Mouse (Mus musculus) thymus, adult 2 months (tissue): Measurements from ENCODE around the gene Rpl22l1.
"Not testable (repeated sequence)": the region's sequence is repeated elsewhere in the genome, so short reads cannot be mapped to it uniquely, and the experiment has no call there.

Experiments
- CTCF ChIP-seq: fragments of 200-500 bp; IDR thresholded peaks from 2 replicates; pipeline ENCODE4 v1.5.1; 2012; ENCODE audit warnings: mild to moderate bottlenecking, control low read depth, low read length, moderate library complexity, borderline replicate concordance; ENCODE audit not compliant: control insufficient read depth, poor library complexity, insufficient read depth; ENCODE audit errors: extremely low read depth
- POLR2A ChIP-seq: fragments of 200-500 bp; IDR thresholded peaks from 2 replicates; pipeline ENCODE4 v1.6.1; 2012; ENCODE audit warnings: mild to moderate bottlenecking, low read length, control low read depth, moderate library complexity; ENCODE audit not compliant: control insufficient read depth, poor library complexity, insufficient read depth; ENCODE audit errors: extremely low read depth

GRCm38 (mm10) chr3:28852174-28852573, 46.9 kb downstream of the Rpl22l1 start:
- not testable (repeated sequence) for TF ChIP-seq POLR2A, CTCF
